Mouse (Mus musculus) MN1 (cell line): ENCODE measurements at regions not wholly inside any gene's neighbourhood (a gene's known extent, or its start where the extent isn't known, plus 50 kb on each side); places are given as distances from the start of the nearest gene placed in this dataset.
"Not testable (repeated sequence)": the region's sequence is repeated elsewhere in the genome, so short reads cannot be mapped to it uniquely, and the experiment has no call there.

Experiments
- DNase-seq: peaks from one replicate; pipeline ENCODE4 v3.0.0-alpha.2; 2016; ENCODE audit warnings: low spot score

DNA sequence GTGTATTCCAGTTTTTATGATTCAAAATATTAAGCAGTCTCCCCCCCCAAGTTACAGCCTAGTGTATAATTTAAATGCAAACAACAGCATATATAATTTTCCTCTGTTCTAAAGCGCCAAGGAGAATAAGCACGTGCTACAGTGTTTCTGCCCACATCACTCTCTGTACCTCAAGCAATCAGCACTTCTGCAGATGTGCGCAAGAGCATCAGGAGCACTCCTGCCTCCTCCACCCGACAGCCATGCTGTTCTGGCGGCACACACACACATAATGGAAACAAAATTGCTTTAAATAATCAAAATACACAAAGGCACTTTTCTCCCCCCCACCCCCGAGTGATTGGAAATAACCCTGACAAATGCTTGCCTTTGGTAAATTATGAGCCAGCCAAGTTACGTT lies 78.5 kb upstream of the Adgrl2 start:
- no peak for DNase-seq

DNA sequence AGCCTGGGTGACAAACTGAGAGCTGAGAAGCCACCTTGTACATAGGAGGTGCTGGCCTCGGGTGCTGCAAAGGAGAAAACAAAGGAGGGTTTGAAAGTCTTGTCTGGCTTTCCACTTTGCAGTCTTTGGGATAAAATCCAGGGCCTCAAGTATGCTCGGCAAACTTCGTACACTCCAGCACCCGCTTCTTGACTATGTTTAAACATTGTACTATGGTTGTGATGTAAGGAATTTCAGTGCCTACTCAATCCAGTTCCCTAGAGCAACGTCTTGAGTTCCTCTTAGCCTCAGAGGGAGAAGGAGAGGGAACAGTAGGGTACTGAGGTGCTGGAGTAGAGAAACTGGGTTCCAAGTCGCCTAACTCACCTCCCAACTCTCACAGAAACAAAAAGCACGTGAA lies 77.4 kb upstream of the Adgrl2 start:
- DNase-seq = no peak

DNA sequence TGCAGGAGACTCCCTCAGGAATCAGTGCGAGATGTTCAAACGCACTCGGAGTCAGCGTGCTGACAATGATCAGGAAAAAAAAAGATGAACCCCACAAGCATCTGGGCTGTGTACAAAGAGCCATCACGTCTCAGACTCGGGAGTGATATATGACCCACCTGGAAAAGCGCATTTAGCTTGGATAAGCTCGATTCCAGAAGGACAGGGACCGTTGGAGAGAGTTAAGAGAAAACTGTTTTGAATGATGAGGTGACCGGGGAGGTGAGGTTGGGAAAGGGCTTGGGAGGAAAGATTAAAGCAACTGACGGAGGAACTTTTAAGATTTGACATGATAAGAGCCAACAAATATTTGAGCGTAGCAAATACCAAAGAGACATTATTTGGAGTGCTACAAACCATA lies 64.7 kb upstream of the Adgrl2 start:
- no peak for DNase-seq

DNA sequence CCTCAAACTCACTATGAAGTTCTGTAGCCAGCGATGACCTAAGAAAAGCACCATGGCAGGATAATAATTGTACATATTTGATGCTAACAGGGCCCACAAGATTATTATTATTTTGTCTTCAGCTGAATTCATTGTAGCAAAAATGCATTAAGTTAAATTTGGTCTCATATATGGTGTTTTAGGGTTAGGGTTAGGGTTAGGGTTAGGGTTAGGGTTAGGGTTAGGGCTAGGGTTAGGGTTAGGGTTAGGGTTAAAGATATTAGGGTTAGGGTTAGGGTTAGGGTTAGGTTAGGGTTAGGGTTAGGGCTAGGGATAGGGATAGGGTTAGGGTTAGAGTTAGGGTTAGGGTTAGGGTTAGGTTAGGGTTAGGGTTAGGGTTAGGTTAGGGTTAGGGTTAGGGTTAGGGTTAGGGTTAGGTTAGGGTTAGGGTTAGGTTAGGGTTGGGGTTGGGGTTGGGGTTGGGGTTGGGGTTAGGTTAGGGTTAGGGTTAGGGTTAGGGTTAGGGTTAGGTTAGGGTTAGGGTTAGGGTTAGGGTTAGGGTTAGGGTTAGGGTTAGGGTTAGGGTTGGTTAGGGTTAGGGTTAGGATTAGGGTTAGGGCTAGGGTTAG lies 62.0 kb upstream of the Adgrl2 start:
- DNase-seq = not testable (repeated sequence)

DNA sequence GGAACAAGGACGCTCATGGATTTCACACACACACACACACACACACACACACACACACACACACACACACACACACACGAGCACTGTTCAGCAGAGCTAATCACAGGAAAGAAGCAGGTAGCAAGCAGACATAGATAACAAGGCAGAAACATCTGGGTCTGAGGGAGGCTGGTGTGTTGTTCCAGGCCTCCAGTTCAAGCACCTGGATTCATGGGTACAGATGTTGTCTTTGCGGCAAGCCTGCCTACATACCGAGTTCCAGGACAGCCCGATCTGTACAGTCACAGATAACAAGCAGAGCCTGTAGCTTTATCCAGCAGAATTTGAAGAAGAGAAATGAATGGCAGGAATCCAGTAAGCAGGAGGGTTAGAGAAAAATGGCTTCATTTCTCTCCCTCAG lies 55.0 kb upstream of the Adgrl2 start:
- no peak for DNase-seq

DNA sequence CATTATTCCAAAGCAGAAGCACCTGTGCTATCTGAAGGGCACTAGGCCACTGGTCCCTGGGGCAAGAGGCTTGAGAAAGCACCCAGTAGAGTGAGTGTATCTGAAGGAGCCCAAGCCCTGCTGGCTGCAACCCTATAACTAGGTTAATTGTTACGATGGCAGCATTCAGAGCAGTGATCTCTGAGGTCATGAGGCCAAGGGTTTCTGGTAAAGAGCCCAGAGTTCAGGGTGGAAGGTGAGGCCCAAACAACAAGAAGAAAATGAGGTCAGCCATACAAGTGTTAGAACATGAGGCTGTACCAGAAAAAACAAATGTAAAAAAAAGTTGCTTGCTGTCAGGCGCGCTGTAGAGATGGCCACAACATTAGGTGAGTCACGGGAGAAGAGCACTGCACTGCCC lies 53.5 kb upstream of the Adgrl2 start:
- DNase-seq = no peak

DNA sequence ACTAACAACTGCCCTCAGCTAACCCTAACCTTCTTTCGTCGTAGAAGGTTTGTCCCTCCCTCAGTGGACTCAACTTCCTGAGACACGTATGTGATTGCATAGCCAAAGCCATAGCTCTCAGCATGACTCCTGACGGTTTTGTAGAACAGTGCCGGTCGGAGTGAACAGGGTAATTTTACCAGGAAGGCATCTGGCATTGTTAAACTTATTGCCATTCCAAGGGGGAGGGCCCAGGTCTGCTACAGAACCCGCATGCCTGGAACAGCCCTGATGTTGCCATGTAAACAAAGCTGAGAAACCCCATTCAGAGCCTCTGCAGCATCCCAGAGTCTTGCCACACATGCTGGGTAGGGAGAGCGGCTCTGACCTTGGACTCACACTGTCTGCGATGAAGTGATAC lies 52.2 kb upstream of the Adgrl2 start:
- no peak for DNase-seq

DNA sequence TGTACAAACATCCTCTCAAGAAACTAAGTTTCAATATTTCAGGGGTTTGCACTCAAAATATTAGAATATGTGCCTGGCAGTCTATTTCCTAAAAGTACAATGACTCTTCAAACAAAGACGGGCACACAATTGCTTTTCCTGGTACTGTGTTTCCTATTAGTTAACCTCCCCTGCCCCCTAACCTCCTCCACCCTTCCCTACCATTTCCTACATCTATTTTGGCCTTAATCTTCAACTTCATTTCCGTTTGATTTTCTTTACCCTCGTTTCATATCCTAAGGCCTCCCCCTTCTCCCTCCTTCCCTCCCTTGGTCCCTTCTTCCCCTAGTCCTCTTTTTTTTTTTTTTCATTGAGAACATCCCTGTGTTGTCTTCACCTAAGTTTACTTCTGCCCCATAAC lies 50.8 kb upstream of the Adgrl2 start:
- DNase-seq = no peak
